Mouse (Mus musculus) lung, postnatal 0 days (tissue): Measurements from ENCODE around the gene Wipi2.

ENCODE experiments used
- CTCF ChIP-seq: IDR thresholded peaks from 2 replicates; pipeline ENCODE4 v1.5.1; 2016; ENCODE audit warnings: antibody characterized with exemption, mild to moderate bottlenecking
- EP300 ChIP-seq: IDR thresholded peaks from 2 replicates; pipeline ENCODE4 v1.6.1; 2016; ENCODE audit warnings: antibody characterized with exemption, mild to moderate bottlenecking, control low read depth

GRCm38 (mm10) chr5:142702511-142703138 is 75.1 kb downstream of the Wipi2 start:
- TF ChIP-seq CTCF = no peak
- TF ChIP-seq EP300 = no peak
